Mouse (Mus musculus) kidney, adult 2 months (tissue): ENCODE measurements at regions not wholly inside any gene's neighbourhood (a gene's known extent, or its start where the extent isn't known, plus 50 kb on each side); places are given as distances from the start of the nearest gene placed in this dataset.

Experiments
- DNase-seq: peaks from one replicate; pipeline ENCODE4 v3.0.0; 2021
- H3K27ac ChIP-seq: fragments of 200-500 bp; 2 replicates; pipeline ENCODE4 v1.5.1; 2012; ENCODE audit warnings: low read depth, low read length, control low read depth, inconsistent platforms; ENCODE audit not compliant: insufficient read depth
- H3K27me3 ChIP-seq: fragments of 200-500 bp; replicated peaks from 2 replicates; pipeline ENCODE4 v1.6.1; 2012; ENCODE audit warnings: mild to moderate bottlenecking, moderate library complexity, low read length, inconsistent platforms; ENCODE audit not compliant: control insufficient read depth, insufficient read depth
- H3K36me3 ChIP-seq: fragments of 200-500 bp; 2 replicates; pipeline ENCODE4 v1.6.1; 2012; ENCODE audit warnings: mild to moderate bottlenecking, moderate library complexity, low read length, inconsistent platforms; ENCODE audit not compliant: control insufficient read depth, insufficient read depth
- H3K4me1 ChIP-seq: fragments of 200-500 bp; 2 replicates; pipeline ENCODE4 v1.6.1; 2011; ENCODE audit warnings: low read length; ENCODE audit not compliant: control insufficient read depth, insufficient read depth
- H3K4me3 ChIP-seq: fragments of 200-500 bp; 2 replicates; pipeline ENCODE4 v1.5.1; 2011; ENCODE audit warnings: mild to moderate bottlenecking, low read depth, low read length, control low read depth; ENCODE audit not compliant: insufficient read depth
- CTCF ChIP-seq: fragments of 200-500 bp; conservative IDR thresholded peaks from 2 replicates; pipeline ENCODE4 v1.5.1; 2011; ENCODE audit warnings: low read depth, mild to moderate bottlenecking, control low read depth, low read length, moderate library complexity, mixed read lengths; ENCODE audit not compliant: insufficient read depth, insufficient read length
- POLR2A ChIP-seq: fragments of 200-500 bp; IDR thresholded peaks from one replicate; pipeline ENCODE4 v1.6.1; 2011; ENCODE audit warnings: low read depth, low read length, control low read depth
- WGBS: fragments of 180-500 bp; shearing (Covaris S2); methylation state at CpG from one replicate; pipeline ENCODE4 v1.1.7; 2018; 5-methylcytosine and 5-hydroxymethylcytosine counted together

- Histone ChIP-seq H3K27me3 (no peaks in the 10 kb centered on the region), H3K4me1 (no peaks in the 10 kb centered on the region), H3K27ac (no peak overlapping the region), H3K36me3 (no peaks in the 10 kb centered on the region), H3K4me3 (no peak overlapping the region)
- no peak for DNase-seq
- no peak for TF ChIP-seq CTCF
- TF ChIP-seq POLR2A = no peak
- WGBS = 62% methylated on average over 7 of the region's 7 CpGs
Measured at GRCm38 (mm10) chr12:106796596-106796995, 691.8 kb upstream of the 3110018I06Rik start.

DNA sequence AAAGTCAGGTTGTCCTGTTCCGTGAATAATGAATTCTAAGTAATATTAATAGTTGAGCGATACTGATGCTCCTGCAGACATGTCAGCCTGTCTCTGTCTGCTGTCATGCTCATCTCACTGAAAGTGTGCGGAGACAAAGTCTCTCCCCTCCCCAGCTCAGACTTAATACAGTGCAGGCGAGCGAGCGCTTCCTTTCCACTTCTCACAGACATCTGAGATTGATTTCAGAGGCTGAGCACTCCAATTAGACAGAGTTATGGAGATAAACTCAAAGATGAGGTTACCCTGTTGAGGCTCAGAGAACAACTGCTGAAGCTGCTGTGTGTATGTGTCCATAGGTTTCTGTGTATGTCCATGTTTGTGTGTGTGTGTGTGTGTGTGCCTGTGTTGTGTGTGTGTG, 668.7 kb upstream of the 3110018I06Rik start:
- no peak overlapping the region for H3K27ac ChIP-seq
- TF ChIP-seq POLR2A = no peak
- no peak for TF ChIP-seq CTCF
- H3K4me3 ChIP-seq = no peak overlapping the region
- no peaks in the 10 kb centered on the region for H3K36me3 ChIP-seq
- H3K27me3 ChIP-seq = no peaks in the 10 kb centered on the region
- H3K4me1 ChIP-seq = no peaks in the 10 kb centered on the region
- no peak for DNase-seq
- WGBS = 81% methylated on average over 6 of the region's 6 CpGs

DNA sequence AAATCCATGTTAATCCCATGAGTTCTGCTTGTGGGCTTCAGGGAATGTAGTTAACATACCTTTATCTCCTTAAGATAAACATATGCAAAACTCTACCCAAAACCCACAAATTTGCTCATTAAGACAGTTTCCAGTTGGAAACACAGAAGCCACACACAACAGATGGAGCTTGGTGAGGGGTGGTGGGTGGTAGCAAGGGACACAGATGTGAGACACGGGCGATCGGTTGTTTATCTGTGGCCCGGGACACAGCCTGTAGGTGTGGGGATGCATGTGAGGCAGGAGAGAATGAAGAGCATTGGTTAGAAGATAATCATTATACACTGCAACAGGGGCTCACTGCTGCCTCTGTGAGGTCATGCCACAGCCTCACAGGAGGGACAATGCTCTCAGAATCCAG, 666.1 kb upstream of the 3110018I06Rik start:
- H3K27me3 ChIP-seq = no peaks in the 10 kb centered on the region
- no peaks in the 10 kb centered on the region for H3K4me1 ChIP-seq
- no peak for DNase-seq
- H3K36me3 ChIP-seq = no peaks in the 10 kb centered on the region
- WGBS = 93% methylated on average over 4 of the region's 4 CpGs
- H3K4me3 ChIP-seq = no peak overlapping the region
- no peak overlapping the region for H3K27ac ChIP-seq
- TF ChIP-seq POLR2A = no peak
- TF ChIP-seq CTCF = no peak

DNA sequence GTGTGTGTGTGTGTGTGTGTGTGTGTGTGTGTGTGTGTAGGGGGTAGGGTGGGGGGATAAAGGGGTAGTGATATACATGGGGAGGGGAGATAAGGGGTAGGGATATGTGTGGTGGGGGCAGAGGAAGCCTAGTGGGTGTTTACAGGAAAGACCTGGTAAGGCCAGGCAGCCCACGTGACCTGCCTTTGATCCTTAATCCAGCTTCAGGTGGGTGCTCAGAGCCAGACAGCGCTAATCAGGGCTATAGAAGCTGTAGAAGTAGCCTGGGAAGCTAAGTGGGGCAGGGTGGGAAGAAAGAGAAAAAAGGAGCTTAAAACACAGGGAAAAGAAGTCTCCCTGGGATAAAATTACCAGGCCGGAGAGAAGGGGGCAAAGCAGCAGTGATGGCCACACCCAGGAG, 659.9 kb upstream of the 3110018I06Rik start:
- Histone ChIP-seq H3K27me3 (no peaks in the 10 kb centered on the region), H3K4me1 (no peaks in the 10 kb centered on the region), H3K27ac (no peak overlapping the region), H3K36me3 (no peaks in the 10 kb centered on the region), H3K4me3 (no peak overlapping the region)
- TF ChIP-seq POLR2A (no peak), CTCF (no peak)
- DNase-seq = no peak
- WGBS = 20% methylated on average over 3 of the region's 3 CpGs

GRCm38 (mm10) chr12:106829323-106829722, 659.1 kb upstream of the 3110018I06Rik start:
- DNase-seq = no peak
- no peaks in the 10 kb centered on the region for H3K4me1 ChIP-seq
- no peak overlapping the region for H3K27ac ChIP-seq
- no peak overlapping the region for H3K4me3 ChIP-seq
- no peaks in the 10 kb centered on the region for H3K27me3 ChIP-seq
- 24% methylated on average over 9 of the region's 9 CpGs for WGBS
- H3K36me3 ChIP-seq = no peaks in the 10 kb centered on the region
- TF ChIP-seq CTCF (no peak), POLR2A (no peak)

DNA sequence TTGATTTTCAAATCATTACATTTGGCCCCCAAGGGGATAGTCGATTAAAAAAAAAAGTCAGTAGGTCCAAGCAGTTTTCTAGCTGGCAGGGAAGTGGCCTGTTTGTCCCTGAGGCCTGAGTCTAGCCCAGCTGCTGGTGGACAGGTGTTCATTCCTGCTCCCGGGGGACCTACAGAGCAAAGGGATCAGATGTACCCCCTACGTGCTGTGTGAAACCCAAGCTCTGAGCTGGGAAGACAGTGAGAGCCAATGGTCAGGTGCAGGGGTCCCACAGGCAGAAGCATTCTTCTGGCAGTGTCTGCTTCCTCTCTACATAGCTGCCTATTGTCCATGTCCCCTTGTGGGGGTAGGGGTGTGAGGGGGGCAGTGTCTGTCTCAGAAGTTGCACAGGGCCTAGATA, 653.2 kb upstream of the 3110018I06Rik start:
- DNase-seq = no peak
- no peak overlapping the region for H3K4me3 ChIP-seq
- H3K27ac ChIP-seq = no peak overlapping the region
- 58% methylated on average over 3 of the region's 3 CpGs for WGBS
- TF ChIP-seq CTCF = no peak
- H3K4me1 ChIP-seq = no peaks in the 10 kb centered on the region
- H3K36me3 ChIP-seq = no peaks in the 10 kb centered on the region
- no peaks in the 10 kb centered on the region for H3K27me3 ChIP-seq

- TF ChIP-seq CTCF = no peak
- no peak for TF ChIP-seq POLR2A
- no peaks in the 10 kb centered on the region for H3K27me3 ChIP-seq
- DNase-seq = no peak
- no peak overlapping the region for H3K27ac ChIP-seq
- H3K4me1 ChIP-seq = no peaks in the 10 kb centered on the region
- 55% methylated on average over 5 of the region's 5 CpGs for WGBS
- no peaks in the 10 kb centered on the region for H3K36me3 ChIP-seq
- H3K4me3 ChIP-seq = no peak overlapping the region
Measured at GRCm38 (mm10) chr12:106839618-106840017, 648.8 kb upstream of the 3110018I06Rik start.

DNA sequence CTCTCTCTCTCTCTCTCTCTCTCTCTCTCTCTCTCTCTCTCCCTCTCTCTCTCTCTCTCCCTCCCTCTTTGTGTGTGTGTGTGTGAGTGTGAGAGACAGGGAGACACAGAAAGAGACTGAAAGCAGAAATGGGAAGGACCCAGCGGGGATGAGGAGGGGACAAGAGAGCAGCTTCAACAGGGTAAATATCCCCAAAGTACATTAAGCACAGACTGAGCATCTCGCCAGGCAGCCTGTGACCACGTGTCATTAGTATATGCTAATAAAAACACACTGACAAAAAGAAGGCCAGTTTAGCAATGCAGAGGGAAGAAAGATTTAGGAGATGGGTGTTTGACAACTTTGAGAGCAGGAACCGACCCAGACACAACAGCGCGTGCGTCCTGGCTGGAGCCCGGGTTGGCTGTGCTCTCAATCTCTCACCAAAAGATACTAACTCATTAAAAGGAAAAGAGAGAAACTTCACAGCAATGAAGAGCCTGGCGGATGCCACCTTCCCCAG, 648.2 kb upstream of the 3110018I06Rik start:
- DNase-seq = no peak
- WGBS = 46% methylated on average over 9 of the region's 9 CpGs
- Histone ChIP-seq H3K36me3 (no peaks in the 10 kb centered on the region), H3K4me3 (no peak overlapping the region), H3K4me1 (no peaks in the 10 kb centered on the region), H3K27ac (no peak overlapping the region), H3K27me3 (no peaks in the 10 kb centered on the region)
- TF ChIP-seq POLR2A (no peak), CTCF (no peak)
